35 mouse cellular contexts compared by ENCODE assay signal in the genomic region with DNA sequence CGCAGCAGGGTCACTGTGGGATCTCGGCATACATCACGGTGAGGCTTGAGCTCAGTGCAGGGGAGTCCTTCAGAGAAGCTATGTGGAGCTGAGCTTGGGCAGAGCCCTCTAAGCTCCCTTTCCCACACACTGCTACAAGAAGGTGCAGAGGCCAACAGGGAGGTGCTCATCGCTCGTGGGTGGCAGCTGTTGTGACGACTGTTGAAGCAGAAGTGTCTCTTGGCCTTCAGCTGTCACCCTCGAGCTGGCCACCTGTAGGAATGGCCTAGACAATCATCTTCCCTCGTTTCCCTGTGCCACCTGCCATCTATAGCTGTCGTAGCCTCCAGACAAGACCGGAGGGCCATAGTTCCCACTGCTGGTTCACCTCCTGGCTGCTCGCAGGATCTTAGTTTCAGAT.
"Had no signal": no experiment of that assay in that cellular context is flagged by ENCODE, and none has a peak within 500 bp of the region (broad histone marks: within the 10 kb centered on the region; RNA-seq: fewer than 3 reads in every experiment).

No protein-coding gene starts in this region.

- H3K27ac ChIP-seq: heart, adult 2 months; heart, embryonic 10.5 days; heart, embryonic 13.5 days; heart, embryonic 15.5 days; hindbrain, embryonic 10.5 days; hindbrain, embryonic 12.5 days; hindbrain, embryonic 13.5 days; hindbrain, embryonic 14.5 days; hindbrain, embryonic 15.5 days; hindbrain, postnatal 0 days; intestine, embryonic 15.5 days; kidney, embryonic 15.5 days; kidney, postnatal 0 days; layer of hippocampus, adult 2 months had no signal

- H3K9me3 ChIP-seq: heart, embryonic 10.5 days; heart, embryonic 12.5 days; heart, embryonic 13.5 days; heart, embryonic 15.5 days; hindbrain, embryonic 10.5 days; hindbrain, embryonic 12.5 days; hindbrain, embryonic 13.5 days; hindbrain, embryonic 15.5 days; intestine, embryonic 15.5 days; kidney, embryonic 15.5 days had no signal

- DNase-seq: heart, adult 18-20 months; heart, adult 2 months; heart, postnatal 10 days; heart, postnatal 14 days; heart, postnatal 36 days; heart, postnatal 4 days; kidney, adult 11 months; kidney, adult 18-20 months; kidney, adult 2 months; kidney, adult 8-10 months; kidney, adult 9 months; kidney, postnatal 10 days; kidney, postnatal 14 days; kidney, postnatal 36 days; kidney, postnatal 4 days; layer of hippocampus, adult 9-11 months had no signal

- H3K4me2 ChIP-seq: heart, embryonic 11.5 days; heart, embryonic 12.5 days; heart, embryonic 13.5 days; heart, embryonic 15.5 days; hindbrain, embryonic 12.5 days; hindbrain, embryonic 13.5 days; hindbrain, embryonic 14.5 days; hindbrain, embryonic 15.5 days; intestine, embryonic 15.5 days; kidney, embryonic 15.5 days had no signal

- H3K9ac ChIP-seq: heart, embryonic 12.5 days; heart, embryonic 13.5 days; heart, embryonic 15.5 days; hindbrain, embryonic 12.5 days; hindbrain, embryonic 13.5 days; hindbrain, embryonic 14.5 days; hindbrain, embryonic 15.5 days; intestine, embryonic 15.5 days; kidney, embryonic 15.5 days had no signal

- ATAC-seq: hindbrain, embryonic 16.5 days; hindbrain, postnatal 0 days; inflammation-experienced regulatory T-cells, adult 6 months; intestine, embryonic 15.5 days; intestine, embryonic 16.5 days; intestine, postnatal 0 days had no signal

- H3K27me3 ChIP-seq: heart, embryonic 15.5 days; hindbrain, embryonic 12.5 days; hindbrain, embryonic 13.5 days; hindbrain, embryonic 15.5 days; intestine, embryonic 15.5 days had no signal

- H3K4me3 ChIP-seq: heart, adult 2 months; heart, embryonic 10.5 days; heart, embryonic 12.5 days; heart, embryonic 13.5 days; heart, embryonic 15.5 days; hindbrain, embryonic 10.5 days; hindbrain, embryonic 12.5 days; hindbrain, embryonic 13.5 days; hindbrain, embryonic 15.5 days; intestine, embryonic 15.5 days; kidney, embryonic 15.5 days; layer of hippocampus, adult 2 months had no signal
